Comparison of ENCODE assay signal across 17 mouse cellular contexts in the genomic region with DNA sequence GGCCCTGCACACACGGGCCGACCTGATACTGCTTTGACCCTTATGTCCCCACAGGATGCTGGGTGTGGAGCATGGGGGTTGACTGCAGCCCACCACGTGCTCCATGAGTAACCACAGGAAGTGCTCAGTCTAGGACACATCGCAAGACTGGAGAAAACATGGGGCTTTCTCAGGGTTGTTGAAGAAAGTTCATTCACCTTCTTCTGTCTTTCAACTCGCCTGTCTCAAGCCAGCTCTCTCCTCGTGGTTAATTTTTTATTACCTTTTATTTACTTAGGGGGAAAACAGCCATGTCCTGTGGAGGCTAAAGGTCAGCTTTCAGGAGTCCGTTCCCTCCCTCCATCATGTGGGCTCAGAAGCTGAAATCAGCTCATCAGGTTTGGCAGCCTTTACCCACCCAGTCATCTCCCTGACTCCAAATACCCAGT. TPM values are rescaled to one million over a fixed set of nuclear protein-coding genes. Genes with fewer than 3 reads are reported as not detected.
DNase-seq lines count a peak whose midpoint lies in the region; ATAC-seq and TF ChIP-seq lines count a peak whose summit lies in the region.
"Had no signal": no experiment of that assay in that cellular context is flagged by ENCODE, and none has a peak within 500 bp of the region (broad histone marks: within the 10 kb centered on the region; RNA-seq: fewer than 3 reads in every experiment).

No protein-coding gene starts in this region.

- no peaks in the 10 kb centered on the region for H3K36me3 ChIP-seq in thymus, adult 2 months (ENCODE audit: control insufficient read depth, insufficient read depth, low read length)
- H3K36me3 ChIP-seq in intestine, postnatal 0 days (ENCODE audit: control insufficient read depth, insufficient read depth): no peaks in the 10 kb centered on the region
- no peaks in the 10 kb centered on the region for H3K36me3 ChIP-seq in liver, embryonic 13.5 days
- no peaks in the 10 kb centered on the region for H3K36me3 ChIP-seq in hindbrain, embryonic 10.5 days
- H3K36me3 ChIP-seq: heart, embryonic 13.5 days; hindbrain, embryonic 13.5 days; limb, embryonic 13.5 days had no signal

- 0 out of 2 replicates have a peak overlapping the region, but pooled peaks have one; percentile 13 for H3K4me2 ChIP-seq in intestine, postnatal 0 days (replicated peaks; ENCODE audit: low read depth)
- no peak overlapping the region for H3K4me2 ChIP-seq in liver, embryonic 13.5 days
- H3K4me2 ChIP-seq: forebrain, embryonic 13.5 days; heart, embryonic 13.5 days; hindbrain, embryonic 13.5 days; limb, embryonic 13.5 days had no signal

- H3K4me3 ChIP-seq in thymus, adult 2 months (ENCODE audit: control insufficient read depth, insufficient read depth, low read length): no peak overlapping the region
- no peak overlapping the region for H3K4me3 ChIP-seq in intestine, postnatal 0 days (ENCODE audit: low read depth, low read length)
- no peak overlapping the region for H3K4me3 ChIP-seq in liver, embryonic 13.5 days (replicated peaks)
- H3K4me3 ChIP-seq in hindbrain, embryonic 10.5 days: no peak overlapping the region
- H3K4me3 ChIP-seq: forebrain, embryonic 13.5 days; gastrocnemius, adult 2 months; heart, embryonic 13.5 days; hindbrain, embryonic 13.5 days; limb, embryonic 13.5 days had no signal

- intact Hi-C loops in gastrocnemius, postnatal 14 days (cut with DNase I; ENCODE audit: low total_unique reads): no loop called here

- DNase-seq in thymus, adult 2 months: no peak
- no peak for DNase-seq in thymus, postnatal 25 days
- no peak for DNase-seq in liver, embryonic 13.5 days
- DNase-seq in yolk sac, embryonic 10.5 days (ENCODE audit: low spot score): peak; percentile 78
- DNase-seq in B cell, adult 2 months: no peak
- no peak for DNase-seq in hindbrain, embryonic 10.5 days (ENCODE audit: low spot score)
- no peak for DNase-seq in gastrocnemius, postnatal 14 days
- DNase-seq: adrenal gland, adult 8-10 months; cerebellum, adult 9-11 months; gastrocnemius, adult 2 months; layer of hippocampus, adult 9-11 months; lung, postnatal 36 days had no signal

- TF ChIP-seq POLR2A in thymus, adult 2 months (IDR thresholded peaks at IDR 0.05; ENCODE audit: control insufficient read depth, extremely low read depth, insufficient read depth, low read length, poor library complexity): no peak

- no peak for TF ChIP-seq CTCF in thymus, adult 2 months (IDR thresholded peaks at IDR 0.05; ENCODE audit: borderline replicate concordance, control insufficient read depth, extremely low read depth, insufficient read depth, low read length, poor library complexity)
- TF ChIP-seq CTCF in intestine, postnatal 0 days (IDR thresholded peaks at IDR 0.05; ENCODE audit: low read depth): no peak

- no peaks in the 10 kb centered on the region for H3K9me3 ChIP-seq in intestine, postnatal 0 days (ENCODE audit: control insufficient read depth)
- H3K9me3 ChIP-seq in liver, embryonic 13.5 days (replicated peaks): no peaks in the 10 kb centered on the region
- no peaks in the 10 kb centered on the region for H3K9me3 ChIP-seq in hindbrain, embryonic 10.5 days
- H3K9me3 ChIP-seq: forebrain, embryonic 13.5 days; heart, embryonic 13.5 days; hindbrain, embryonic 13.5 days; limb, embryonic 13.5 days had no signal

- H3K27me3 ChIP-seq in thymus, adult 2 months (ENCODE audit: control insufficient read depth, insufficient read depth, low read length): no peaks in the 10 kb centered on the region
- H3K27me3 ChIP-seq in intestine, postnatal 0 days (replicated peaks; ENCODE audit: control insufficient read depth, insufficient read depth, low read length): no peaks in the 10 kb centered on the region
- no peaks in the 10 kb centered on the region for H3K27me3 ChIP-seq in liver, embryonic 13.5 days
- H3K27me3 ChIP-seq in hindbrain, embryonic 10.5 days (ENCODE audit: insufficient read depth, poor library complexity, severe bottlenecking): no peaks in the 10 kb centered on the region
- H3K27me3 ChIP-seq: forebrain, embryonic 13.5 days; heart, embryonic 13.5 days; hindbrain, embryonic 13.5 days; limb, embryonic 13.5 days had no signal

- WGBS in thymus, adult 2 months: 26% methylated on average over 7 of the region's 7 CpGs
- 9% methylated on average over 7 of the region's 7 CpGs for WGBS in intestine, postnatal 0 days
- 23% methylated on average over 7 of the region's 7 CpGs for WGBS in liver, embryonic 13.5 days (ENCODE audit: insufficient replicate concordance)
- whole genome bisulfite sequencing in hindbrain, embryonic 10.5 days: 61% methylated on average over 7 of the region's 7 CpGs

- ATAC-seq in intestine, postnatal 0 days: peak; percentile 61
- ATAC-seq in liver, embryonic 13.5 days (ENCODE audit: low read depth): peak; percentile 59
- ATAC-seq: forebrain, embryonic 13.5 days had no signal

- H3K27ac ChIP-seq in thymus, adult 2 months (ENCODE audit: control insufficient read depth, insufficient read depth, low read length): peak overlapping the region; percentile 5; the same call in 1 of the 2 replicates
- no peak overlapping the region for H3K27ac ChIP-seq in intestine, postnatal 0 days (ENCODE audit: low read depth, low read length)
- no peak overlapping the region for H3K27ac ChIP-seq in liver, embryonic 13.5 days
- no peak overlapping the region for H3K27ac ChIP-seq in hindbrain, embryonic 10.5 days
- H3K27ac ChIP-seq: forebrain, embryonic 13.5 days; gastrocnemius, adult 2 months; heart, embryonic 13.5 days; hindbrain, embryonic 13.5 days; limb, embryonic 13.5 days had no signal

- peaks cover 31% of the 10 kb centered on the region for H3K4me1 ChIP-seq in thymus, adult 2 months (replicated peaks; ENCODE audit: control insufficient read depth, insufficient read depth, low read length)
- H3K4me1 ChIP-seq in intestine, postnatal 0 days (replicated peaks; ENCODE audit: control insufficient read depth, insufficient read depth, low read length): peaks cover 4% of the 10 kb centered on the region
- peaks cover 7% of the 10 kb centered on the region for H3K4me1 ChIP-seq in liver, embryonic 13.5 days (replicated peaks)
- H3K4me1 ChIP-seq in hindbrain, embryonic 10.5 days (replicated peaks): no peaks in the 10 kb centered on the region
- H3K4me1 ChIP-seq: forebrain, embryonic 13.5 days; heart, embryonic 13.5 days; hindbrain, embryonic 13.5 days; limb, embryonic 13.5 days had no signal

- no peak overlapping the region for H3K9ac ChIP-seq in intestine, postnatal 0 days (ENCODE audit: low read depth, low read length)
- no peak overlapping the region for H3K9ac ChIP-seq in liver, embryonic 13.5 days
- H3K9ac ChIP-seq: forebrain, embryonic 13.5 days; heart, embryonic 13.5 days; hindbrain, embryonic 13.5 days; limb, embryonic 13.5 days had no signal

RNA-seq across cellular contexts. Expression of a gene that starts 9.8 kb away (rescaled TPM):
- polyA plus RNA-seq in thymus, adult 2 months (2012; rRNA removed): 42.5 and 49.6 TPM in 2 replicates
- 9.9 and 10.2 TPM in 2 replicates for polyA plus RNA-seq in intestine, postnatal 0 days (2015; fragmentation: Nextera tagmentation; extraction: Ambion mirVana)
- 10.9 and 12.1 TPM in 2 replicates for polyA plus RNA-seq in liver, embryonic 13.5 days (2015; fragmentation: Nextera tagmentation; extraction: Ambion mirVana)
- 3.4 and 4.4 TPM in 2 replicates for polyA plus RNA-seq in hindbrain, embryonic 10.5 days (2016; fragmentation: Nextera tagmentation; extraction: Ambion mirVana)
- 1 to 10 TPM; 1.6 to 2.2 TPM for total RNA-seq in gastrocnemius, postnatal 14 days (2021)

RNA-seq across cellular contexts. Expression of a gene that starts 18.2 kb away (rescaled TPM):
- 43.0 and 64.0 TPM in 2 replicates for polyA plus RNA-seq in thymus, adult 2 months (2012; rRNA removed)
- polyA plus RNA-seq in intestine, postnatal 0 days (2015; fragmentation: Nextera tagmentation; extraction: Ambion mirVana): 9.6 and 11.3 TPM in 2 replicates
- 11.6 and 12.3 TPM in 2 replicates for polyA plus RNA-seq in liver, embryonic 13.5 days (2015; fragmentation: Nextera tagmentation; extraction: Ambion mirVana)
- polyA plus RNA-seq in hindbrain, embryonic 10.5 days (2016; fragmentation: Nextera tagmentation; extraction: Ambion mirVana): 5.3 and 5.8 TPM in 2 replicates
- total RNA-seq in gastrocnemius, postnatal 14 days (2021): 10 to 100 TPM; 10.7 to 12.5 TPM

RNA-seq across cellular contexts. Expression of a gene that starts 19.1 kb away (rescaled TPM):
- polyA plus RNA-seq in thymus, adult 2 months (2012; rRNA removed): 26.6 and 29.8 TPM in 2 replicates
- 1.1 and 1.2 TPM in 2 replicates for polyA plus RNA-seq in intestine, postnatal 0 days (2015; fragmentation: Nextera tagmentation; extraction: Ambion mirVana)
- 0.73 and 0.93 TPM in 2 replicates for polyA plus RNA-seq in liver, embryonic 13.5 days (2015; fragmentation: Nextera tagmentation; extraction: Ambion mirVana)
- 0.37 and 0.75 TPM in 2 replicates for polyA plus RNA-seq in hindbrain, embryonic 10.5 days (2016; fragmentation: Nextera tagmentation; extraction: Ambion mirVana)
- total RNA-seq in gastrocnemius, postnatal 14 days (2021): 1 to 10 TPM; 4.3 to 5.3 TPM

RNA-seq across cellular contexts. Expression of a gene that starts 39.6 kb away (rescaled TPM):
- polyA plus RNA-seq in thymus, adult 2 months (2012; rRNA removed): 1.5 and 1.7 TPM in 2 replicates
- 0.55 and 0.63 TPM in 2 replicates for polyA plus RNA-seq in intestine, postnatal 0 days (2015; fragmentation: Nextera tagmentation; extraction: Ambion mirVana)
- polyA plus RNA-seq in liver, embryonic 13.5 days (2015; fragmentation: Nextera tagmentation; extraction: Ambion mirVana): 0.20 and 0.28 TPM in 2 replicates
- polyA plus RNA-seq in hindbrain, embryonic 10.5 days (2016; fragmentation: Nextera tagmentation; extraction: Ambion mirVana): 0.96 and 1.3 TPM in 2 replicates
- under 1 TPM; 0.40 to 0.45 TPM for total RNA-seq in gastrocnemius, postnatal 14 days (2021)

RNA-seq across cellular contexts. Expression of a gene that starts 41.9 kb away (rescaled TPM):
- 72.9 and 82.4 TPM in 2 replicates for polyA plus RNA-seq in thymus, adult 2 months (2012; rRNA removed)
- polyA plus RNA-seq in intestine, postnatal 0 days (2015; fragmentation: Nextera tagmentation; extraction: Ambion mirVana): 13.6 and 15.8 TPM in 2 replicates
- 8.4 and 9.4 TPM in 2 replicates for polyA plus RNA-seq in liver, embryonic 13.5 days (2015; fragmentation: Nextera tagmentation; extraction: Ambion mirVana)
- 10.0 and 10.4 TPM in 2 replicates for polyA plus RNA-seq in hindbrain, embryonic 10.5 days (2016; fragmentation: Nextera tagmentation; extraction: Ambion mirVana)
- 10 to 100 TPM; 21.8 to 22.0 TPM for total RNA-seq in gastrocnemius, postnatal 14 days (2021)

Comparison
In these comparisons a context has a peak if more than half of its experiments do, and no peak if none do; other contexts are left out.
1. RNA of a gene that starts 19.1 kb away (polyA plus RNA-seq): 26.6 to 29.8 TPM in thymus, adult 2 months; 1.1 to 1.2 TPM in intestine, postnatal 0 days, 0.73 to 0.93 TPM in liver, embryonic 13.5 days and 0.37 to 0.75 TPM in hindbrain, embryonic 10.5 days; every median in the first group is over 10 times any median in the second.